Mouse (Mus musculus): ENCODE measurements at regions not wholly inside any gene's neighbourhood (a gene's known extent, or its start where the extent isn't known, plus 50 kb on each side); places are given as distances from the start of the nearest gene placed in this dataset.

DNA sequence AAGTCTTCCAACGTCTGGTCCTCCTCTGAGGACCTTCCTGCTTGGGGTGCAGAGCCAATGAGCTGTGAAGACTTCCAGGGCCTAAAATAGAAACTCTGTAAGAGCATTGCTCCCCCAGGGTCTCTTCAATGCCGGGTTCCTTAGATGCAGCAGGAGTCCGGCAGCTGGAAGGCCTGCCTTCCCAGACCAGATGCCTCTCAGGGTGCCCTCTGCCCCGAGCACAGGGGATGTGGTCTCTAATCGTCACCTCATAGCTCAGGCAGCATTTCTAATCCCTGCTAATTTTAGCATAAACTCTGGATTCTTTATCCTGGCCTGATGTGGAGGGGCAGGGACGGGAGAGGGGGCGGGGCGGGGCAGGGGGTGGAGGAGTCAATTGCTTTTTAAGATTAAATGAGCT lies 360.9 kb upstream of the Gm10131 start:
- in situ Hi-C loops (cut with MboI; ENCODE audit: low sequenced_read_pairs): loop anchor here (25.0 kb wide), 1 partner anchor 540 kb away; no protein-coding TSS in a partner anchor

DNA sequence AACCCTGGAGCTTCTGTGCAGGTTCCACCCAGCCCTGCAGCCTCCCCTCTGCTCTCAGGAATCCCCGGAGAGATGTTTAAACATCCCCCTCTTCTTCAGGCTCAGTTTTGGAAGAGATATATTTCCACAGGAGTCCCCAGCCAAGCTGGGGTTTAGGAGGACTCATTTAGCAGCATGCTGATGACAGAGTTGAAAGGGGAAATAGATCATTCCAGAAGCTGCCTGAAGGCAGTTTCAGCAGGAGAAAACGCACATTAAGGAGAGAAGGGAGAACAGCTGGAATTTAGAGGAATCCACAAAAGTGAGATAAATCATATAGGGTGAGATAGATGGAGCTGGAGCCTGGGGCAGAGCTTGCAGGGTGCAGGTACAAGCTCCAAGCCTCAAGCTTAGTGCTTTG lies 357.6 kb upstream of the Gm10131 start:
- in situ Hi-C loops (cut with MboI; ENCODE audit: low sequenced_read_pairs): loop anchor here (25.0 kb wide), 1 partner anchor 543 kb away; no protein-coding TSS in a partner anchor

DNA sequence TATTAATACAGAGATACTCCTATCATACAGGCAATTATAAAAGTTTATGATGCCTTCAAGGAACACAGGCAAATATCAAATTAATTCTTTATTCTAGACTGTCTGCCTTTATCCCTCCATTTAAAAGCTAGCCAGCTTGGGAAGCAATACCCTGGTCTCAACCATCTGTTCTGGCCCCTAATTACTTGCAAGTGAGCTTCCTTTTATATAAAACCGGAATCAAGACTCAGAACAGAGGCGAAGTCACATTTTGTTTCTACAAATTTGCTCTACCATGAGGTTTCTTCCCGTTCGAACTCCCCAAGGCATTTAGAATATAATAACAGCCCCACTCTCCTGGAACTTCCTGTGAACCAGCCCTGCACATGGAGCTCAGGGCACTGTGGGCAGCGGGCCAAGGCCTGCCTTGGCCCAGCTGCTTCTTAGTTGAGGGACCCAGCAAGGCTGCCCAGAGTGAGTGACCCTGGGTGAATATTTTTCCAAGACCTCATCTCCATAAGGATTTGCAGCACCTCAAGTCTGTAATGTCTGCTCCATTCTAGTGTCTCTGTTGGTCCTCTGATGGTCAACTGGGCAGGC lies 355.3 kb upstream of the Gm10131 start:
- in situ Hi-C loops (cut with MboI; ENCODE audit: low sequenced_read_pairs): loop anchor here (25.0 kb wide), 1 partner anchor 545 kb away; no protein-coding TSS in a partner anchor

DNA sequence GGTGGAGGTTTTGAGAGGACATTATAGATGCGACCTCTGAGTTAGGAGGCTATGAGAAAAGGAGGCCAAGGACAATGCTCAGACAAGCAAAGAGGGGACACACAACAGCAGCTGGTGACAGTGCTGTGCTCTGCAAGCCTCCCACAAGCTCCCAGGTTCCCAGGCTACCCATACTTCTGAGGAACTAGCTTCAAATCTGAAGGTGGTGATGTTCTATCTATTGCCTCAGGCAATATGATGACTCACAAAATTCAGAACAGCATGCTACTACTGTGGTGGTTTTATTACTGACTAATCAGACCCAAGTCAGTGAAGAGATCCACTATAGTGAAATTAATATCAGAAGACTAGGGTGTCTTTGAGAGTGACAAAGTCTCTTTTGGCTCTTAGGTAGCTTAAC lies 353.9 kb upstream of the Gm10131 start:
- in situ Hi-C loops (cut with MboI; ENCODE audit: low sequenced_read_pairs): loop anchor here (25.0 kb wide), 1 partner anchor 547 kb away; no protein-coding TSS in a partner anchor

DNA sequence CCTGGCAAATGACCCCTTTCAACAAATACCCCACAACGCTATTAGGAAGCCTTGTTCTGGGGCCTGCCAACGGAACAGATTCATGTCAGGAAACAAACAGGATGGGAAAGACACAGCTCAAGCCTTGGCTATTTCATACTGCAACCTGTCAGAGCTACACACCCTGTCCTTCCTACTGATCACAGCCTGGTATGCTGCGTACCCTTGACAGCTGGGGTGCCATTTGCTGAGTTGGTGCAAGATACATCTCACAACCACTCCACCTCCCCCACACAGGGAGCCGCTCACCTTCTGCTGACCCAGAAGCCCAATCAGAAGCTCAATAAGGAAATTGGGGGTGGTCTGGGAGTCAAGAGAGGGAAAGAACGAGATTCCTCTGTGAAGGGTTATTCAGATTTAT lies 350.7 kb upstream of the Gm10131 start:
- in situ Hi-C loops (cut with MboI; ENCODE audit: low sequenced_read_pairs): loop anchor here (25.0 kb wide), 1 partner anchor 550 kb away; no protein-coding TSS in a partner anchor

DNA sequence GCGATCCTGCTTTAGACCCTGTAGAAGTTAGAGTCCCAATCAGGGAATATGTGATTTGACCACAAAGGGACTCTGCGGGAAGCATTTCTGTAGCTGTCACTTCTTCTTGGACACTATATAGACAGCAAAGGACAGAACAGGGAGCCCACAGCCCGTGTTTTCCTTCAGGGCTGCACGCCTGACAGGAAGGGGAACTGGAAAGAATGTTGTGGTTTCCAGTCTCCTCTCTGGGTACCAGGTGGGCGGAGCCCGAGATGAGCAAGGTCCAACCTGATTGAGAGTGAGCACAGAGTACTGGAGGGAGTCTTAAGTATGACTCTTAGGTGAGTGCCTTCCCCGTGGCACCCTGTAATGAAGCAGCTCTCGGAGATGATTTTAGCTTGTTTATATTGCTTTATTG lies 346.8 kb upstream of the Gm10131 start:
- in situ Hi-C loops (cut with MboI; ENCODE audit: low sequenced_read_pairs): loop anchor here (25.0 kb wide), 1 partner anchor 554 kb away; no protein-coding TSS in a partner anchor

DNA sequence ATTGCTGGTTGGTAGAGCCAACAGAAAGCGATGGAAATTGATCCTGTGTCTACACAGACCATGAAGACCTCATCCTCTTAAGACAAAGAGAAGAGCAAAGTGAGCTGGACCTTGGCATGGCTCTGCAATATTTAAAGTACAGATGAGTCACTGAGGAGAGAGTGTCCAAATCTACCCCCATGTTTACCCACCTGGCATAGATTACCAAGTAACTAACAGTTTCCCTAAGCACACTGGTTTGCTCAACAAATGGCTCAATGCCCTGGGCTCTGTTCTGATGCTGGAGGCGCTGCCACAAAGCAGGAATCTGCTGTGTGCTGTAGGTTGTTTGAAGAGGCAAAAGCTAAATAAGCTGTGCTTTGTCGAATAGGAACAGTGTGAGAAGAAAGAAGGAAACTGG lies 345.0 kb upstream of the Gm10131 start:
- in situ Hi-C loops (cut with MboI; ENCODE audit: low sequenced_read_pairs): loop anchor here (25.0 kb wide), 1 partner anchor 556 kb away; no protein-coding TSS in a partner anchor

DNA sequence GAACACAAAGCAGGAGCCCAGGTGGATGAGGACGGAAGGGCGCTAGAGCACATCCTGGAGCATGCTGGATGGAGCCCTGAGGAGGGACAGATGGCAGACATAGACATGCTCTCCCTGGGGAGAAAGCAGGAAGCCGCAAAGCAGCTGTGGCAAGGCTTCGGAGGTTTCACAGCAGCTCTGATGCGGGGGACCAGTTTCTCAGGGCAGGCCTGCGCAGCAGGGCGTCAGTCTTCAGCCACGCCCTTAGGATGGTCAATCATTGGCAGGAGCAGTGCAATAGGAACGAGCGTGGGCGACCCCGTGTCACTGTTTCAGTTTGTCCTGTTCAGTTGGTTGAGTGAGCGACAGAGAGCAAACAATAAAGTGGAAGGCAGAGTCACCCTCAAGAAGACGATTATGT lies 343.8 kb upstream of the Gm10131 start:
- in situ Hi-C loops (cut with MboI; ENCODE audit: low sequenced_read_pairs): loop anchor here (25.0 kb wide), 1 partner anchor 557 kb away; no protein-coding TSS in a partner anchor

DNA sequence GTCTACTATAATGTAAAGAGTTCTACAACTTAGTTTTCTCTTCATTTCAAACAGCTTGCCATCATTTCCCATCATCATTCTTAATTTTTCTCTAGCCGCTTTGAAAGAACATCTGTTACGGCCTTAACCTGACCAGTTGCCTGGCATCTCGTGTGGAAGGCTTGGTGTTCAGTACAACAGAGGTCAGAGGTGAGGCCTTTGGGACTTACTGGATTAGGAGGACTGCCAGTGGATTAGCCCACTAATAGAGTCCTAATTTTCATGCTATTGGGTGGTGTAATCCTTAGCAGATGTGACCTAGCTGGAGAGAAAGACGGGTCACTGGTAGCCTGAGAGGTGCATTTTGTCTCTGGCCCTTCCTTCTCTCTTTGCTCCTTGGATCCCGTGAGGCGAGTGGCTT lies 341.3 kb upstream of the Gm10131 start:
- in situ Hi-C loops (cut with MboI; ENCODE audit: low sequenced_read_pairs): loop anchor here (25.0 kb wide), 1 partner anchor 559 kb away; no protein-coding TSS in a partner anchor

DNA sequence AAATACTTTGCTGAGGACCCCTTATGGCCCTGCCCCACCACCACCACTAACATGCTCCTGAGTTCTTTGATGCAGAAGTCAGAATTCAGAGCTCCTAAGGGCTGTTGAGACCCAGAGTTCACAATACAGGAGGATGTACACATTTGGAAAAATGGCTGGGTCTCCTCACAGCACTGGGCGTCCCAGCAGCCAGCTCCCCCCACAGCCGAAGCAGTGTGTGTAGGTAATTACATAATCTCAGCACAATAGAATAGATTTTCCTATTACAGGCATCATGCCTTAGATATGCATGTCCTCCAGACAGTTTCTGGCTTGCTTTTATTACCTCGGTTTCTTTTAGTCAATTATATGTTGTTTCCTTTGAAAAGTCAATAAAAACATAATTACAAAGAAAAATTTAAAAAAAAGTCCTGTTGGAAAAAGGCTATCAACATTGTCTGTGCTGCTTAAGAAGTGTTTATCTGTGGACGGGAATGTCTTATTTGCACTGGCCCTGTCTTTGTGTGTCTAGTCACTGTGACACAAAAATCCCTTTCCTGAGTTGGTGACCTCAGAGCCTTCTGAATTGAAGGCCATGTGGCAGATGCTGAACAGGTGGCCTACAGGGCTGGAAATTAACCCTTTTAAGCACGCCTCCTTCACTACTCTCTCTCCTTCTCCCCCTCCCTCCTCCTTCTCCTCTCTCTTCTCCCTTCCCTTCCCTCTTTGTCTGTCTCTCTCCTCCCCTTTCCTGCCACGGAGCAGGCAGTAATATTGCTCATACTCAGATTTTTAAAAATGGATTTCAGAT lies 339.9 kb upstream of the Gm10131 start:
- in situ Hi-C loops (cut with MboI; ENCODE audit: low sequenced_read_pairs): loop anchor here (25.0 kb wide), 1 partner anchor 561 kb away; no protein-coding TSS in a partner anchor

DNA sequence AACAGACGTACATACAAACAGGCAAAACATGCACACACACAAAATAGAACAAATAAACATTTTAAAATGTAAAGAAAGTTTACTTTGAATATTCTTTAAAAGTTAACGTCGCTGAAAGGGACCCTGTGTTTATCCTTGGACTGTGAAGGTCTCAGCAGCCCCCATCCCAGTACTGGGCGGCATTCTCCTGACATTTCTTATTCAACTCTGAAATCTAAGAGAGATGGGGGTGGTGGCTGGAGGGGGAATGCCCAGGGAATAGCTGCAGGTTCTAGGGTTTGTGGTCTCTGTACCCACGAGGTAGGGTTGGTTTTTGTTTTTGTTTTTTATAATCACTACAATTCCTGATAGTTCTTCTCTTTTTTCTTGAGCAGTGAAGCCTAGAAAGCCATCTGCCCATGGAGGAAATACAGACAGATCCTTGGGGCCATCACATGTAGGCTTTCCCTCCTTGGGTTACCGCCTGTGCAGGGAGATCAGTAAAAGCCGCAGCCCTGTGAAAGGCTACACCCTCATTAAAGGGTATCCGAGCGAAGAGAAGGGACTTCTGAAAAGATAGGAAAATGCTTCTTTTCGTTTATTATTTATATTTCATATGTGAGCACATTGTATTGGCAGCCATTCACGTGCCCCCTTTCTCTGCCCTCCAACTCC lies 338.0 kb upstream of the Gm10131 start:
- in situ Hi-C loops (cut with MboI; ENCODE audit: low sequenced_read_pairs): loop anchor here (25.0 kb wide), 1 partner anchor 563 kb away; no protein-coding TSS in a partner anchor

DNA sequence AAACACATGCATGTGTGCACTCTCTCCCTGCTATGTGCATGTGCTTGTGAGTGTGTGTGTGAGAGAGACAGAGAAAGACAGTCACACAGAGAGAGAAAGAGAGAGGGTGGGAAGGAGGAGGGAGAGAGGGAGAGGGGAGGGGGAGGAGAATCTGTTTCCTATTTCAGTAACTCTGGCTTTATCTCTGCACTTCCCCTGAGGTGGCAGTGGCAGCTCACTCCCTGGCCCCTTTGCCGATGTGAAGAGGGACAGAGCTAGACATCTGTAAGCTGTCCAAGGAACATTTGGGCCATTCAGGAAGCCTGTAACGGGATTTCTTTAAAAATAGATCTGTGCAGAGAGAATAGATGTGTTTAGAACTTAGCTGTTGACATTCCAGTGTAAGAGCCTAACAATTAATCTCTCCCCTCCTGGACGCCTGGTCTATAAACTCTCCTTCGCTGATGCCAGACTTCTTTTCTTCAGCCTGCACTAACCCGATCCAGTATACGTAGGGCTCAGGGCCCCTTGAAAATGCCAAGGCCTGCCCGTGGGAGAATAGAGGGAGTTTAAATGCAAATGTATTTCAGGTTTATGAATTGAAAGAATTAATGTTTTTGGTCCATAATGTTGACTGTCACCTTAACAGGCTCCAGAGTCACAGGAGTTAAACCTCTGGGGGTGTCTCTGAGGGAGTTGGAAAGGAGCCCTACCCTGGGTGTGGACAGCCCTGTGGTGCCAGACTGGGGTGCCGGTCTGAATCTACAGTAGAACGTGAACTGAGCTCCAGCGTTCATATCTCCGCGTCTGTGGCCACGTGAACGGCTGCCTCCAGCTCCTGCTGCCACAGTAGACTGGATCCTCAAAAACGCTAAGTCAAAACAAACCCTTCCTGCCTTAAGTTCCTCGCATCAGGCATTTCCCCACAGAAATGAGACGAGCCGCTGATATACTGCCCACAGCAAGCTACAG lies 336.6 kb upstream of the Gm10131 start:
- in situ Hi-C loops (cut with MboI; ENCODE audit: low sequenced_read_pairs): no loop called here

DNA sequence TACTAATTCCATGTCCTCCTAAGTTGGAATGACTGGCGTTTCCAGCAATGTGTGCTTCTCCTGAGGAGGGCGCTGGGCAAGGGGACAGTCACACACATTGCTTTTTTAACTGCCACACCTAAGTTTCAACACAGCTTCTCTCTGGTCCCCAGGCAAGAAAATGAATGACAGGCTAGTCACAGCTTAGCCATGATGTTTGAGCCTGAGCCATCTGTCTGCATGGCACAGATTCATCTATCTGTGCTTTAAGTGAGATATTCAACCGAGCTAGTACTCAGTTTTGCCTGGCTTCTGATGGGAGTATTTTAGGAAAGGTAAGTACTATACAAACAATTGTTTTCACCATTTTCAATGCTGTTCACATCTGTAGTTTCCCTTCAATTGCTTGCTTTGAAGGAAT lies 331.2 kb upstream of the Gm10131 start:
- in situ Hi-C loops (cut with MboI; ENCODE audit: low sequenced_read_pairs): no loop called here

DNA sequence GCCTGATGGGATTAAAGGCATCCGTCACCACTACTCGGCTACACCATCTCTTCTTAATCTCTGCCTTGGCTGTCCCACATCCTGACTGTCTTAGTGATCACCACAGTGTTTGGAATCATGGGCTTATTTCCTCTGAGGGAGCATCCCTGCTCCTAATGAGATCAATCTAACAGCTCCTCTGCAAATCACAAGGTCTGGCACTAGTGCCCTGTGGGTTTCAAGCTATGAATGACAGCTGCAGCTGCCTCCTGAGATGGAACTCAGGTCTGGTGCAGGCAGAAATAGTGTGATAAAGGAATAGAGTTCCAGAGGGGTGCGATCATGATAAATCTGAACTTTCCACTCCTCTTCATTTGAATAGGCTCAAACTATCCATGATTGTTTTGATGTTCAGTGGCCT lies 330.2 kb upstream of the Gm10131 start:
- in situ Hi-C loops (cut with MboI; ENCODE audit: low sequenced_read_pairs): no loop called here

DNA sequence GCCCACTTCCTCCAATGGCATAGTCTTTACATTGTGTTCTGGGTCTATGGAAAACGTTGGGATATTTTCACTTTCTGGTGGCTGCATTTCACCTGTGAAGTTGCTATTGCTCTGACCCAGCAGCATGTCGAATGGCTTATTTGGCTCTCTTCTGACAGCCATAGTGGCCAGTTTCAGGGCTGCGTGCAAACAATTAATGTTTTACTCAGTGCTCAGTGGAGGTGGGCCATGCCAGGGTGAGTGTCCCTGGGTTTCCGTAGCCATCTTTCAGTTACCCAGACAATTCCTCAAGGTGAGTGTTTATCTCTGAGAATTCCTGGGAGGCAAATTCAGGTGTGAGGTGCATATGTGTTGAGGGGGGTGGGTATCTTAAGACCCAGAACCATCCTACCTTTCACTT lies 329.2 kb upstream of the Gm10131 start:
- in situ Hi-C loops (cut with MboI; ENCODE audit: low sequenced_read_pairs): no loop called here

DNA sequence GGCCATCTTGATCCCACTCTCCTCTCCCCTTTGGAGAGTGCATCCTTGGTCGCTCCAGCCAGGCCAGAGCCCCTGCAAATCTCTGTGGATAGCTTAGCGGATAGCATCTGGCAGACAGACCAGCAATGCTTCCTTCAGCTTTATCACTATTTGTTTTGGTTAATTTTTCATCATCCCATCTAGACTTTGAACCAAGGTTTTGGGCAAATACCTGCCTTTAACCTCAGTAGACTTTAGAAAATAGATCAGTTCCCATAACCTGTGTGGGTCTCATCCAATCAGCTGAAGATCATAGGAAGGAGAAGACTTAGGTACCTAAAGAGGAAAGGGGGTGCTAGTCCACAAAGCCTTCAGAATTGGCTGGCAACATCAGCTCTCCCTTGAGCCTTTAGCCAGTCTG lies 327.2 kb upstream of the Gm10131 start:
- in situ Hi-C loops (cut with MboI; ENCODE audit: low sequenced_read_pairs): no loop called here

DNA sequence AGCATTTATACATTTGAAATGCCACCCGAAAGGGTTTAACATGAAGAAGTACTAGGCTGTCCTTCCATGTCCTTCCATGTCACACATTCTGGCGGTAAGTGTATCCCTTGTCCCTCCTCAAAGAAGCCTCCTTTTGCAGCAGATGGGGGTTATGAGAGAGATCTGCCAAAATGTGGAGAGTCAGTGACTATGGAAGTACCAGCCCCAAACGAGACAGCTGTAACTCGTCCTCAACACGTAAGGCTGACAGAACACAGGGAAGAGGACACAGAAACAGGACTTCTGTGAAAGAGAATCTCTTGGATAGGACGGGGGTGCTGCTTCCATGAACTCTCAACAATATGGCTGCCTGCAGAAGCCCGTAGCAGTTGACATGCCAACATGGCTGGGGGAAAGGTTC lies 320.4 kb upstream of the Gm10131 start:
- in situ Hi-C loops (cut with MboI; ENCODE audit: low sequenced_read_pairs): no loop called here

DNA sequence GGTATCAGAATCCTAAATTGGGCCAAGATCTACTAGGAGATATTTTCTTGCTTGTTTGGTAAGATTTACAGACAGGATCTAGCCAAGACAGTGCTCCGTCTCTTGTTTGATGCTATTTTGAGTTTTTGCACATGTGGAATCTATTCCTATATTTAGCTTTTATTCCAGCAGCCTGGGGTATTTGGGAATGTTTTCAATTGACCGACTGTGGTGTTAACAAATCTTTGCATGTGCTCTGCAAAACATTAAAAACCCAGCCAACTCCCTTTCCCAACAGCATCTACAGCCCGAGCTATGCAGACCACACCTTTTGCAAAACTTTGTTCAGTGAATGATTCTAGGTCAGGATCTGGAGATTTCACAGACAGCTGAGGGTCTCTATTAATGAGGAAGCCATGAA lies 317.7 kb upstream of the Gm10131 start:
- in situ Hi-C loops (cut with MboI; ENCODE audit: low sequenced_read_pairs): no loop called here

DNA sequence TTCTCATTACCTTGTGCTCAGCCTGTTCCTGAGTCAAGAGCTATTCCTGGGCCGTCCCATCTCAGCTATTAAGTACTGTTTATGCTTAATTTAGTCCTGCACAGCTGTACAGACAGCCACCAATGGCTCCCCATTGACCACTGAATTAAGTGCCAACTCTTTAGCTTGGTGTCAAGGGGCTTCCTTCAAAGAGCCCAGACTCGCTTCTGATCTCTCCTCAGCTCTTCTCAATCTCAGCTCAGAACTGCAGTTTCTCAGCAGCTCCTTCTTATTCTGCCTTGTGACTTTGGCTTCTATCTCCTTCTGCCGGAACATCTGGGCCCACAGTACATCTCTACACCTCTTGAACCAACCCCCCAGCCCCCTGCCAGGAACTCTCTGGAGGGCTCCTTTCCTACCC lies 290.0 kb upstream of the Gm10131 start:
- in situ Hi-C loops (cut with MboI; ENCODE audit: low sequenced_read_pairs): no loop called here
